Mouse (Mus musculus) stomach, embryonic 15.5 days (tissue): Measurements from ENCODE around the gene Zdhhc6. TPM values are rescaled to one million over a fixed set of nuclear protein-coding genes. Genes with fewer than 3 reads are reported as not detected.

ENCODE experiments used
- ATAC-seq: fragments of 200-750 bp; cut with Nextera tagmentation; 2 replicates; pipeline ENCODE4 v1.8.0; 2017; ENCODE audit warnings: low read depth, moderate number of reproducible peaks, moderate TSS enrichment; ENCODE audit not compliant: insufficient read depth, low FRiP score
- H3K27ac ChIP-seq: fragments of 300-500 bp; sonication (generic); 2 replicates; pipeline ENCODE4 v1.5.1; 2015; ENCODE audit warnings: mild to moderate bottlenecking, inconsistent platforms
- H3K27me3 ChIP-seq: fragments of 300-500 bp; sonication (generic); replicated peaks from 2 replicates; pipeline ENCODE4 v1.6.1; 2015; ENCODE audit warnings: inconsistent platforms
- H3K36me3 ChIP-seq: fragments of 300-500 bp; sonication (generic); 2 replicates; pipeline ENCODE4 v1.6.1; 2015; ENCODE audit warnings: inconsistent platforms
- H3K4me1 ChIP-seq: fragments of 300-500 bp; sonication (generic); 2 replicates; pipeline ENCODE4 v1.6.1; 2015; ENCODE audit warnings: inconsistent platforms
- H3K4me2 ChIP-seq: fragments of 300-500 bp; sonication (generic); 2 replicates; pipeline ENCODE4 v1.6.1; 2015; ENCODE audit warnings: mild to moderate bottlenecking, inconsistent platforms
- H3K4me3 ChIP-seq: fragments of 300-500 bp; sonication (generic); replicated peaks from 2 replicates; pipeline ENCODE4 v1.5.1; 2015; ENCODE audit warnings: inconsistent platforms
- H3K9ac ChIP-seq: fragments of 300-500 bp; sonication (generic); 2 replicates; pipeline ENCODE4 v1.6.1; 2015; ENCODE audit warnings: inconsistent platforms
- H3K9me3 ChIP-seq: fragments of 300-500 bp; sonication (generic); 2 replicates; pipeline ENCODE4 v1.6.1; 2016; ENCODE audit warnings: inconsistent platforms
- WGBS: fragments of 180-500 bp; shearing (Covaris S2); methylation state at CpG from one replicate; pipeline ENCODE4 v1.1.7; 2015; 5-methylcytosine and 5-hydroxymethylcytosine counted together
- polyA plus RNA-seq: library from polyadenylated mRNA; unstranded; fragments of >200 nt; fragmentation: Nextera tagmentation; extraction: Ambion mirVana; gene quantifications from 2 replicates; pipeline ENCODE4 v1.2.1, GENCODE M21; 2015

Gene Zdhhc6
- polyA plus RNA-seq, result 96.1 and 96.8 TPM in 2 replicates

- H3K9me3 ChIP-seq, result no peaks in the 10 kb centered on the region
- no peaks in the 10 kb centered on the region for H3K27me3 ChIP-seq
- WGBS, result under 1% methylated on average over 60 of the region's 60 CpGs
- H3K27ac ChIP-seq, result peak within 1 kb of the TSS; percentile 91
- H3K4me2 ChIP-seq, result peak within 1 kb of the TSS; percentile 77
- peak; percentile 68; the same call in 1 of the 2 replicates for ATAC-seq
- H3K4me3 ChIP-seq, result peak within 1 kb of the TSS; percentile 95
- peak within 1 kb of the TSS; percentile 86 for H3K9ac ChIP-seq
- H3K4me1 ChIP-seq, result peaks cover 16% of the 10 kb centered on the region
- H3K36me3 ChIP-seq, result 0 out of 2 replicates have a peak, but pooled peaks cover 12% of the 10 kb centered on the region
Observed at GRCm38 (mm10) chr19:55315452-55316108, at the start of gene Zdhhc6. Gene Zdhhc6 (minus strand): TSS chr19:55316032.

GRCm38 (mm10) chr19:55362606-55363005 lies 46.8 kb upstream of the Zdhhc6 start:
- no peaks in the 10 kb centered on the region for H3K27me3 ChIP-seq
- 92% methylated on average over 9 of the region's 9 CpGs for WGBS

DNA sequence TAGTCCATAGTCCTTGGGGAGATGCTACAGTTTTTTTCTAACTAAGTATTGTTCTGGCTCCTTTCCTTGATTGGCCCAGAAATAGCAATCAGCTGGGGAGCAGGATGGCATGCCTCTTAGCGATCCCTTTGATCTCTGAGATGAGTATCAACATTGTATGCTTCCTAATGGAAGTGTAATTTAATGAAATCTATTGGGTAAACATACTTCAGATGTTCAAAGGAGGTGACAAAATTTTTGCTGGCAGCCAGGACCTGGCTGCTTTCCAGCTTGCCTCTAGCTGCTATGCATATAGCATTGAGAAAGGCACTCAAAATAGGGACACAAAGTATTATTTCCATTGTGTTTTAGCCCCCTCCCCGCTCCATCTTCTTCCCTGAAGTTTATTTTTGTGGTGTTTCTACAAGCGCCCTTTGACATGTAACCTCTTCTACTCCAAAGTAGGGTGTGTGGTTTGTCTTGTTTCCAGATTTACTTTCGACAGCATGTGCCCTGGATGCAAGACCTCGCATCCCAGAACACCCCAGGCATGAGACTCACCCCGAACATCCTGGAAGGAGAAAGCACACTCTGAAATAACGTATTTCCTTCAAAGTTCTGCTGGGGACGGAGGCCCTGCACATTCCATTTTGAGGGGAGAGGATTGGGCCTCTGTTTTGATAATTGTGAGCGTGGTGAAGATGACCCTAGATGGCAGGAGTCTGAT lies 35.0 kb upstream of the Zdhhc6 start:
- no peak overlapping the region for H3K27ac ChIP-seq
- no peaks in the 10 kb centered on the region for H3K9me3 ChIP-seq
- ATAC-seq, result no peak
- H3K4me1 ChIP-seq, result no peaks in the 10 kb centered on the region
- H3K9ac ChIP-seq, result no peak overlapping the region
- no peaks in the 10 kb centered on the region for H3K36me3 ChIP-seq
- no peaks in the 10 kb centered on the region for H3K27me3 ChIP-seq
- no peak overlapping the region for H3K4me2 ChIP-seq
- H3K4me3 ChIP-seq, result no peak overlapping the region
- 66% methylated on average over 9 of the region's 9 CpGs for WGBS

More at GRCm38 (mm10) chr19:55362606-55363005, 46.8 kb upstream of the Zdhhc6 start:
- no peaks in the 10 kb centered on the region for H3K4me1 ChIP-seq
- H3K4me3 ChIP-seq, result no peak overlapping the region
- H3K36me3 ChIP-seq, result no peaks in the 10 kb centered on the region
- no peaks in the 10 kb centered on the region for H3K9me3 ChIP-seq
- ATAC-seq, result no peak
- H3K9ac ChIP-seq, result no peak overlapping the region
- no peak overlapping the region for H3K27ac ChIP-seq
- no peak overlapping the region for H3K4me2 ChIP-seq

GRCm38 (mm10) chr19:55348187-55348586 lies 32.4 kb upstream of the Zdhhc6 start:
- no peak overlapping the region for H3K4me3 ChIP-seq
- no peak for ATAC-seq
- WGBS, result 84% methylated on average over 3 of the region's 3 CpGs
- H3K4me2 ChIP-seq, result no peak overlapping the region
- H3K36me3 ChIP-seq, result no peaks in the 10 kb centered on the region
- no peak overlapping the region for H3K9ac ChIP-seq
- H3K4me1 ChIP-seq, result no peaks in the 10 kb centered on the region
- H3K27ac ChIP-seq, result no peak overlapping the region
- H3K9me3 ChIP-seq, result no peaks in the 10 kb centered on the region
- no peaks in the 10 kb centered on the region for H3K27me3 ChIP-seq

GRCm38 (mm10) chr19:55343274-55343673 lies 27.4 kb upstream of the Zdhhc6 start:
- H3K27me3 ChIP-seq, result no peaks in the 10 kb centered on the region
- WGBS, result 75% methylated on average over 9 of the region's 9 CpGs
- no peaks in the 10 kb centered on the region for H3K9me3 ChIP-seq
- H3K27ac ChIP-seq, result no peak overlapping the region
- H3K36me3 ChIP-seq, result no peaks in the 10 kb centered on the region
- H3K4me3 ChIP-seq, result no peak overlapping the region
- H3K4me1 ChIP-seq, result 0 out of 2 replicates have a peak, but pooled peaks cover 4% of the 10 kb centered on the region
- no peak overlapping the region for H3K4me2 ChIP-seq
- no peak overlapping the region for H3K9ac ChIP-seq
- no peak for ATAC-seq

GRCm38 (mm10) chr19:55342423-55342822 lies 26.6 kb upstream of the Zdhhc6 start:
- ATAC-seq, result no peak
- no peak overlapping the region for H3K4me2 ChIP-seq
- H3K27ac ChIP-seq, result no peak overlapping the region
- WGBS, result 82% methylated on average over 7 of the region's 7 CpGs
- H3K4me1 ChIP-seq, result 0 out of 2 replicates have a peak, but pooled peaks cover 4% of the 10 kb centered on the region
- no peak overlapping the region for H3K9ac ChIP-seq
- no peaks in the 10 kb centered on the region for H3K9me3 ChIP-seq
- no peaks in the 10 kb centered on the region for H3K36me3 ChIP-seq
- no peak overlapping the region for H3K4me3 ChIP-seq
- H3K27me3 ChIP-seq, result no peaks in the 10 kb centered on the region

DNA sequence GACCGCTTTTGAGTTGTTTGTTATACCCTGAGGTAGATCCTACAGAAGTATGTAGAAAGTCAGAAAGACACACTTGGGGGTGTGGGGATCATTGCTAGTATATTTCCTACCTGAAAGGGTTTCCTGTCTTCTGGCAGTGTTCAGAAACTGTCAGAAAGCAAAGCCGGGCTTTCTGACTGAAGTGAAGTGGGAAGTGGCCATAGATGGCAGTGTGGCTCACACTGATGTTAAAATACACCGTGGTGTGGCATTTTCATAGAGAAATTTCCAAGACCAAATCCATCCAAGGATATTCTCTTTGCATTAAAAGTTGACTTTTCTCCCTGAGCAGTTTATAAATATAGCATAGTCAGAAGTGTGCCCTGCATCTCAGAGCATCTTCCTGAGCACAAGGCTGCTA lies 25.5 kb upstream of the Zdhhc6 start:
- H3K4me3 ChIP-seq, result no peak overlapping the region
- H3K9ac ChIP-seq, result no peak overlapping the region
- H3K9me3 ChIP-seq, result no peaks in the 10 kb centered on the region
- H3K4me1 ChIP-seq, result 0 out of 2 replicates have a peak, but pooled peaks cover 4% of the 10 kb centered on the region
- ATAC-seq, result no peak
- no peaks in the 10 kb centered on the region for H3K36me3 ChIP-seq
- 61% methylated on average over 3 of the region's 3 CpGs for WGBS
- H3K27ac ChIP-seq, result no peak overlapping the region
- no peak overlapping the region for H3K4me2 ChIP-seq
- H3K27me3 ChIP-seq, result no peaks in the 10 kb centered on the region

DNA sequence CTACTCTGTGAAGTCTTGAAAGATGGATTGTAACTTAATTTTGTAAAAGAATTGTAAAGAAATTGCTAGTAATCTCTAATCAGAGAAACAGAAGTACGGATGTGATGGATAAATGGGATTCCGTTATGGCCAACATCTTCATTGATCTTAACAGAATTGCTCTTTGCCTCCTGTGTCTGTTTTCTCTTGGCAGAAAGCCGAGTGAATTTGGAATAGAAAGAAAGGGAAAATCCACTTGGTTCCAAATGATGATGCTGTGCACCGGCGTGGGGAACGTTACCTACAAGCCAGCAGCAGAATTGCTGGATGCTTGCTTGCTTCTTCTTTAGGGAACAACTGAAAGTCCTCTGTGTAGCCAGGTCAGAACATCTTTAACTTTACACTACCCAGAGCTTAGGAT lies 24.7 kb upstream of the Zdhhc6 start:
- Histone ChIP-seq H3K27me3 (no peaks in the 10 kb centered on the region), H3K36me3 (no peaks in the 10 kb centered on the region), H3K9me3 (no peaks in the 10 kb centered on the region), H3K4me1 (0 out of 2 replicates have a peak, but pooled peaks cover 4% of the 10 kb centered on the region), H3K27ac (no peak overlapping the region), H3K4me2 (no peak overlapping the region), H3K9ac (no peak overlapping the region), H3K4me3 (no peak overlapping the region)
- no peak for ATAC-seq
- 86% methylated on average over 6 of the region's 6 CpGs for WGBS

- WGBS, result 77% methylated on average over 10 of the region's 10 CpGs
- Histone ChIP-seq H3K4me1 (0 out of 2 replicates have a peak, but pooled peaks cover 4% of the 10 kb centered on the region), H3K9ac (no peak overlapping the region), H3K27me3 (no peaks in the 10 kb centered on the region), H3K9me3 (no peaks in the 10 kb centered on the region), H3K27ac (no peak overlapping the region), H3K4me3 (no peak overlapping the region), H3K4me2 (no peak overlapping the region), H3K36me3 (no peaks in the 10 kb centered on the region)
- no peak for ATAC-seq
Observed at GRCm38 (mm10) chr19:55337664-55338063, 21.8 kb upstream of the Zdhhc6 start.

GRCm38 (mm10) chr19:55337066-55337465 lies 21.2 kb upstream of the Zdhhc6 start:
- Histone ChIP-seq H3K9me3 (no peaks in the 10 kb centered on the region), H3K9ac (no peak overlapping the region), H3K4me2 (no peak overlapping the region), H3K27me3 (no peaks in the 10 kb centered on the region), H3K4me1 (0 out of 2 replicates have a peak, but pooled peaks cover 4% of the 10 kb centered on the region), H3K36me3 (no peaks in the 10 kb centered on the region), H3K4me3 (no peak overlapping the region), H3K27ac (no peak overlapping the region)
- WGBS, result 71% methylated on average over 9 of the region's 9 CpGs
- no peak for ATAC-seq

- H3K4me2 ChIP-seq, result no peak overlapping the region
- H3K4me1 ChIP-seq, result no peaks in the 10 kb centered on the region
- no peak overlapping the region for H3K4me3 ChIP-seq
- no peaks in the 10 kb centered on the region for H3K36me3 ChIP-seq
- H3K27me3 ChIP-seq, result no peaks in the 10 kb centered on the region
- ATAC-seq, result no peak
- H3K27ac ChIP-seq, result no peak overlapping the region
- no peaks in the 10 kb centered on the region for H3K9me3 ChIP-seq
- 82% methylated on average over 12 of the region's 12 CpGs for WGBS
- no peak overlapping the region for H3K9ac ChIP-seq
Observed at GRCm38 (mm10) chr19:55336441-55336840, 20.6 kb upstream of the Zdhhc6 start.

DNA sequence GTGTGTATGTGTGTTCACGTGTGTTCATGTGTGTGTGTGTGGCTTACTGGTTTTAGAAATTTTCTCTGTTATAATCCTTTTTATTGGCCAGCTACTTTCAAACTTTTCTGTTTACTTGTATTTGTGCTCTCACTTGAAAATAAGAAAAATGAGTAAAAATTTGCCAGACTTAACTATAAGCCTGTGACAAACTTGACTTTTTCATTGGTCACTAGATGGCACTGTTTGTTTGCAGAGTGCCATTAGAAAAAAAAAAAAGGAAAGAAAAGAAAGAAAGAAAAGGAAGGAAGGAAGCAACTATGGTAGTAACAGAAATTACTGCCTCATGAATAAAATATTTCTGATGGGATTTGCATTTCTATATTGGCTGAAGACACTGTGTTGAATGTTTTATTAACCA lies 20.0 kb upstream of the Zdhhc6 start:
- Histone ChIP-seq H3K4me2 (no peak overlapping the region), H3K27me3 (no peaks in the 10 kb centered on the region), H3K9me3 (no peaks in the 10 kb centered on the region), H3K9ac (no peak overlapping the region), H3K4me1 (no peaks in the 10 kb centered on the region), H3K36me3 (no peaks in the 10 kb centered on the region), H3K4me3 (no peak overlapping the region), H3K27ac (no peak overlapping the region)
- WGBS, result 94% methylated on average over 1 of the region's 1 CpGs
- ATAC-seq, result no peak
